Mouse (Mus musculus) liver, adult 2 months (tissue): Measurements from ENCODE around the gene Ncoa7.

Experiments
- CTCF ChIP-seq: fragments of 200-500 bp; IDR thresholded peaks from 2 replicates; pipeline ENCODE4 v1.5.1; 2011; ENCODE audit warnings: low read depth, low read length, control low read depth
- POLR2A ChIP-seq: fragments of 200-500 bp; IDR thresholded peaks from 2 replicates; pipeline ENCODE4 v1.6.1; 2011; ENCODE audit warnings: low read length, control low read depth; ENCODE audit not compliant: insufficient read depth; ENCODE audit errors: extremely low read depth

DNA sequence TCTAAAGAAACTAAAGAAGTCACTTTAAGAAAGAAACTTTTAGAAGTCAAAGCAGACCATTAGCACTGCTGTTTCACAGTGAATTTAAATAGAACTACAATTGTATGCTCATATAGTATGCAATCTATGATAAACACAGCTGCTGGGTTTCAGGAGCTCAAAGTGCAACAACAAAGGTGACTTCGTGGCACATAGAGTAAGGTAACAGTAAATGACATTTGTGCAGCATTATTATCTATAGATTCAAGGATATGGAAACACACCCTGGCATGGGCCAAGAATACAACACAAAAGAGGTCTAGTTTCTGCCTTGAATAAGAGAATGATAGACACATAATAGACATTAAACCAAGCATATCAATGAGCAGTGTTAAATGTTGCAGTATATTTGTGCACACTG is 100.5 kb downstream of the Ncoa7 start:
- no peak for TF ChIP-seq CTCF
- TF ChIP-seq POLR2A: no peak
